In genomic region chr19:33102008-33102782, GRCm38 (mm10) we compare ENCODE assay signal across 9 mouse cellular contexts.
A peak's percentile ranks its signal among the peaks of the same experiment; 100 is the strongest.
DNase-seq lines count a peak whose midpoint lies in the region; ATAC-seq and TF ChIP-seq lines count a peak whose summit lies in the region.
"Had no signal": no experiment of that assay in that cellular context is flagged by ENCODE, and none has a peak within 500 bp of the region (broad histone marks: within the 10 kb centered on the region; RNA-seq: fewer than 3 reads in every experiment).

No protein-coding gene starts in this region.

- no peak overlapping the region for H3K9ac ChIP-seq in liver, embryonic 11.5 days (ENCODE audit: low read depth, low read length)
- peak overlapping the region; percentile 74 for H3K9ac ChIP-seq in MEL (ENCODE audit: control insufficient read depth, low read depth, low read length, poor library complexity, severe bottlenecking)
- no peak overlapping the region for H3K9ac ChIP-seq in midbrain, embryonic 15.5 days

- TF ChIP-seq POLR2A in MEL (IDR thresholded peaks at IDR 0.05; ENCODE audit: control insufficient read depth in 1 of 2, insufficient read depth in 1 of 2, low read depth in 1 of 2, low read length in 2 of 2, poor library complexity in 1 of 2): peak in 1 of 2 experiments; percentile 14; a peak in 2 of 4 replicates

- no peak for TF ChIP-seq RAD21 in MEL (IDR thresholded peaks at IDR 0.05; ENCODE audit: low read depth, low read length)

- TF ChIP-seq CTCF in MEL (IDR thresholded peaks at IDR 0.05 in 2 of 3, conservative IDR thresholded peaks at IDR 0.05 in 1 of 3; ENCODE audit: control insufficient read depth in 1 of 3, insufficient read depth in 1 of 3, low read depth in 2 of 3, low read length in 3 of 3, poor library complexity in 1 of 3, severe bottlenecking in 1 of 3): no peak

- H3K36me3 ChIP-seq in liver, embryonic 11.5 days (ENCODE audit: control insufficient read depth, insufficient read depth, low read length): no peaks in the 10 kb centered on the region
- H3K36me3 ChIP-seq in MEL (ENCODE audit: control insufficient read depth in 1 of 2, insufficient read depth in 2 of 2, low read length in 2 of 2): peaks cover 0 to 23% of the 10 kb centered on the region in 2 experiments; a peak in 2 of 4 replicates
- no peaks in the 10 kb centered on the region for H3K36me3 ChIP-seq in midbrain, embryonic 15.5 days (replicated peaks)

- H3K9me3 ChIP-seq in liver, embryonic 11.5 days (ENCODE audit: control insufficient read depth, low read length): no peaks in the 10 kb centered on the region
- no peaks in the 10 kb centered on the region for H3K9me3 ChIP-seq in MEL (replicated peaks; ENCODE audit: insufficient read depth, low read length)
- H3K9me3 ChIP-seq in midbrain, embryonic 15.5 days: no peaks in the 10 kb centered on the region

- H3K4me1 ChIP-seq in liver, embryonic 11.5 days (replicated peaks; ENCODE audit: control insufficient read depth, insufficient read depth, low read length): peaks cover 12% of the 10 kb centered on the region
- H3K4me1 ChIP-seq in MEL (ENCODE audit: control insufficient read depth in 1 of 2, insufficient read depth in 2 of 2, low read length in 2 of 2): peaks cover 19 to 21% of the 10 kb centered on the region in 2 experiments
- peaks cover 21% of the 10 kb centered on the region for H3K4me1 ChIP-seq in midbrain, embryonic 15.5 days

- peak overlapping the region; percentile 50 for H3K27ac ChIP-seq in liver, embryonic 11.5 days (ENCODE audit: low read depth, low read length)
- H3K27ac ChIP-seq in MEL (ENCODE audit: control insufficient read depth, low read depth, low read length): peak overlapping the region; percentile 96
- peak overlapping the region; percentile 56 for H3K27ac ChIP-seq in midbrain, embryonic 15.5 days

- peak overlapping the region; percentile 56 for H3K4me2 ChIP-seq in liver, embryonic 11.5 days
- peak overlapping the region; percentile 8; the same call in 1 of the 2 replicates for H3K4me2 ChIP-seq in midbrain, embryonic 15.5 days

- DNase-seq in liver, embryonic 11.5 days (ENCODE audit: low spot score): no peak
- DNase-seq in liver (no peak), MEL (ENCODE audit: low read depth, low spot score) (peak; percentile 71)
- DNase-seq in urinary bladder, postnatal 25 days (ENCODE audit: low spot score): no peak
- DNase-seq in layer of hippocampus, adult 18-20 months (ENCODE audit: low spot score in 2 of 2): no peak
- DNase-seq in layer of hippocampus, postnatal 10 days (ENCODE audit: low spot score in 2 of 2): no peak

- H3K79me2 ChIP-seq in MEL (ENCODE audit: control insufficient read depth, insufficient read depth, low read length, poor library complexity): no peaks in the 10 kb centered on the region; the same call in 1 of the 2 replicates

- 41% methylated on average over 7 of the region's 7 CpGs for WGBS in liver, embryonic 11.5 days
- WGBS in midbrain, embryonic 15.5 days: 58% methylated on average over 7 of the region's 7 CpGs

- H3K4me3 ChIP-seq in liver, embryonic 11.5 days (ENCODE audit: low read depth, low read length): no peak overlapping the region; the same call in 1 of the 2 replicates
- peak overlapping the region; percentile 60 to 61 for H3K4me3 ChIP-seq in MEL (ENCODE audit: control insufficient read depth in 1 of 2, insufficient read depth in 1 of 2, low read depth in 2 of 2, low read length in 2 of 2)
- H3K4me3 ChIP-seq in midbrain, embryonic 15.5 days: no peak overlapping the region

- no peaks in the 10 kb centered on the region for H3K27me3 ChIP-seq in liver, embryonic 11.5 days (replicated peaks; ENCODE audit: control insufficient read depth, insufficient read depth, low read length)
- H3K27me3 ChIP-seq in MEL (ENCODE audit: control insufficient read depth in 1 of 2, insufficient read depth in 2 of 2, low read length in 2 of 2): no peaks in the 10 kb centered on the region
- 0 out of 2 replicates have a peak, but pooled peaks cover 3% of the 10 kb centered on the region for H3K27me3 ChIP-seq in midbrain, embryonic 15.5 days (replicated peaks)

- peak; percentile 25; the same call in 1 of the 2 replicates for ATAC-seq in liver, embryonic 11.5 days (replicated peaks; ENCODE audit: low FRiP score)
- ATAC-seq in granulocyte monocyte progenitor cell, adult 5-6 weeks (replicated peaks; ENCODE audit: poor library complexity, severe bottlenecking): peak; percentile 49
- ATAC-seq in midbrain, embryonic 15.5 days (replicated peaks): peak; percentile 69
- ATAC-seq: forebrain, embryonic 16.5 days had no signal

- peak; percentile 59 to 86; a peak in 3 of 4 replicates for TF ChIP-seq EP300 in MEL (IDR thresholded peaks at IDR 0.05; ENCODE audit: low read depth in 1 of 2, low read length in 2 of 2)

TF ChIP-seq in MEL, 35 proteins besides CTCF, POLR2A, EP300 and RAD21:
- TF ChIP-seq RCOR1 (IDR thresholded peaks at IDR 0.05; ENCODE audit: low read depth, low read length) (peak; percentile 58), USF1 (IDR thresholded peaks at IDR 0.05; ENCODE audit: low read depth, low read length) (no peak), ETS1 (IDR thresholded peaks at IDR 0.05; ENCODE audit: low read depth, low read length) (peak; percentile 93), TCF12 (IDR thresholded peaks at IDR 0.05; ENCODE audit: low read depth, low read length) (peak; percentile 42; the same call in 1 of the 2 replicates), JUND (IDR thresholded peaks at IDR 0.05; ENCODE audit: low read depth, low read length) (no peak), UBTF (IDR thresholded peaks at IDR 0.05; ENCODE audit: borderline replicate concordance, insufficient read depth, low read depth, low read length) (no peak), MYC (IDR thresholded peaks at IDR 0.05; ENCODE audit: low read depth, low read length) (0 out of 2 replicates have a peak, but pooled peaks have one; percentile 39), NRF1 (IDR thresholded peaks at IDR 0.05; ENCODE audit: insufficient read depth, low read depth, low read length, poor library complexity, severe bottlenecking) (peak; percentile 64), MAFK (IDR thresholded peaks at IDR 0.05; ENCODE audit: borderline replicate concordance, low read depth, low read length) (0 out of 2 replicates have a peak, but pooled peaks have one; percentile 28), HCFC1 (IDR thresholded peaks at IDR 0.05; ENCODE audit: low read depth, low read length) (0 out of 2 replicates have a peak, but pooled peaks have one; percentile 38), ZC3H11A (IDR thresholded peaks at IDR 0.05; ENCODE audit: low read depth, low read length) (peak; percentile 14; the same call in 1 of the 2 replicates), GATA1 (IDR thresholded peaks at IDR 0.05; ENCODE audit: low read depth, low read length) (peak; percentile 58; the same call in 1 of the 2 replicates)
TF ChIP-seq in MEL: peak in this region for 9.

Comparison
In these comparisons a context has a peak if more than half of its experiments do, and no peak if none do; other contexts are left out.
1. H3K4me3 ChIP-seq: peak in MEL (2 of 2); none in liver, embryonic 11.5 days (single experiment) and midbrain, embryonic 15.5 days (single experiment).
2. Peak in every context shown above with its lines, with median percentiles within 50 percentile points of each other: ATAC-seq and H3K27ac ChIP-seq.